Mouse (Mus musculus) small intestine, adult 2 months (tissue): ENCODE data around the gene Tex2.

Experiments used
- CTCF ChIP-seq: fragments of 200-500 bp; IDR thresholded peaks from 2 replicates; pipeline ENCODE4 v1.5.1; 2012; ENCODE audit warnings: low read depth, mild to moderate bottlenecking, control low read depth, inconsistent platforms, low read length, moderate library complexity, mixed read lengths; ENCODE audit not compliant: insufficient replicate concordance, insufficient read length; ENCODE audit errors: extremely low read depth
- POLR2A ChIP-seq: fragments of 200-500 bp; IDR thresholded peaks from 2 replicates; pipeline ENCODE4 v1.6.1; 2012; ENCODE audit warnings: low read depth, mild to moderate bottlenecking, control low read depth, inconsistent platforms, low read length, moderate library complexity

DNA sequence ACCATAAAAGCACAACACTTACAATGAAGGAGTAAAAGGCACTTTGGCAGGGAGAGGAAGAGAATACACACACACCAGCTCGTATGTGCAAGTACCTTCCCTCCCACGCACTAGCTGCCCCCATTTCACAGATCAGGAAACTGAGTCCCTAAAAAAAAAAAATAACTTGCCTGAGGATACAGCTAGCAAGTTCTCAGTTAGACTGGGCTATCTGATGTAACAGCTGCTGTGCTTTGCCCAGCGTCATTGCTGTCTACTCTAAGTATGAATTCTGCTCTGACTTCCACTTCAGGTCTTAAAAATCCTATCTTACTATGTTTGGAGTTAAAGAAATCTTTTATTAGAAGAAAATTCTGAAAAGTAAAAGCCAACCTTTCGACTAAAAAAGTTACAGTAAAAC lies 127.6 kb downstream of the Tex2 start:
- no peak for TF ChIP-seq CTCF
- no peak for TF ChIP-seq POLR2A
